Mouse (Mus musculus) CH12F3 (cell line): ENCODE measurements around the gene Hectd4.

Experiments used
- in situ Hi-C: fragments of 300-500 bp; cut with MboI; formaldehyde crosslinking; loops from 2 replicates; pipeline ENCODE4 v1.14.3; 2020; ENCODE audit warnings: low sequenced_read_pairs

Hectd4 gene

DNA sequence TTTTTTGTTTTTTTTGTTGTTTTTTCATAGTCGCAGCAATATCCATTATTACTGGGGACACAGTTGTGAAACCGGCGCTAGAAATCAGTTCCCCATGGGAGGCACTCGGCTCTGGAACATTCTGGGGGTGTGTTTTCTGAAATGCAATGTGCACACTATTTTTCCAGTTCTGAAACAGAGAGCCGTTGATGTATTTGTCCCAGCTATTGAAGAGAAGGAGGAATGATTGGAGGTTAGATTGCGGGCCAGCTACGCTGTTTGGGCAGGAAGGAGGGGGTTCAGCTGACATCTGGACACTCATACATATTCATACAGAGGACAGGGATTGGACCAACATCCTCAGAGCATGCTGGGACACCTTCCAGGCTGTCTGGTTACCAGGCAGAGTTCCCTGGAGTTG lies 169.1 kb downstream of the Hectd4 start:
- in situ Hi-C loops = no loop called here

DNA sequence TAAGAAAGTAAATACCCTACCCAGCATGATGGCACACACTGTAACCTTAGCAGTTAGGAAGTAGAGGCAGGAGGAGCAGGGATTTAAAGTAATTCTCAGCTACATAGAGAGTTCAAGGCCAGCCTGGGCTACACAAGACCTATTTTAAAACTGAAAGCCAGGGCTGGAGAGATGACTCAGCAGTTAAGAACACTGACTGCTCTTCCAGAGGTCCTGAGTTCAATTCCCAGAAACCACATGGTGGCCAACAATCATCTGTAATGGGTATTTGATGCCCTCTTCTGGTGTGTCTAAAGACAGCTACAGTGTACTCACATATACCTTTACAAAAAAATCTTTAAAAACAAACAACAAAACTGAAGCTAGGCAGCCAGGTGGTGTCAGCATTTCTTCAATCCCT lies 169.7 kb downstream of the Hectd4 start:
- in situ Hi-C loops = no loop called here

DNA sequence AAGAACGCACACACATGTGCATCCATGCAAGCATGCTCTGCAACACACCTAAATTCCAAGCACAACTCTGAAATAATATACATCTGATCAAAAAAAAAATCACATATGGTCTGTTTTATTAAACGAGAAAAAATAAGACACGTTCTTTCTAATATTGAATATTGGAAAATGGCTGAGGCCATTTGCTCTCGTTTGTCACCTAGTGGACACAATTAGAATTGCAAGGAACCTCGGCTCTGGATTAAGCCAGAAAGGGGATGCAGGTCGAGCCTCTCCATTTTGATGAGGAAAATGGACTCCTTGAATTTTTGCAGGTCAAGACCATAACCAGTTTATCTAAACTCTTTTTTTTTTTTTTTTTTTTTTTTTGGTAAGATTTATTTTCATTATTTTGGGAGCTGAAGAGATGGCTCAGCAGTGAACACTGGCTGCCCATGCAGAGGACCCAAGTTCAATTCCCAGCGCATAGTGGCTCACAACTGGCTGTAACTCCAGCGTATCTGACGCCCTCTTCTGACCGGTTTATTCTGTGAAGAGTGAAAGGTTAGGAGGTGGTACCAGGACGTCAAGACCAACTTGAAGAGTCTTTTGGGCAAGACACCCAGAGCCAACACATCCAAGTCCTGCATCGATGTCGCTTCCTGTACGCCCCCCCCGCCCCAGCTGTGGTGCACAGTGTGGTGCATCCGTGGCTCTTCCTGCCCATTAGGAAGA lies 172.8 kb downstream of the Hectd4 start:
- in situ Hi-C loops = no loop called here

DNA sequence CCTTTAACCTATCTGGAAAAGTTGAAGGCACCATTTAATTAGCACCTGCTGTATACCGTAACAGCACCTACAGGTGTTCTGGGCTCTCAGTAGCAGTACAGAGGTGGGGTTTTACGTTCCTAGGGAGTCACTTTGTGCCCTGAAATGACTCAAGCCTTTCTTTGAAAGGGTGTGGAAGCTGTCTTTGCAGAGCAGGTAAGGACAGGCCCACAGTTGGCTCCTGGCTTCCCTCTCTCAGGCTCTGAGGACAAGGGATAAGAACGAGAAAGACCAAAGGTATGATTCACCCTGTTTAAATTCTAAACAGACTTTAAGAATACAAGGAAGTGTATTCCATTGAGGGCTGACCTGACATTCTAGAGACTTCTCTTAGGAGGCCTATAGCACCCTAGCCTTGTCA lies 173.4 kb downstream of the Hectd4 start:
- in situ Hi-C loops = no loop called here

DNA sequence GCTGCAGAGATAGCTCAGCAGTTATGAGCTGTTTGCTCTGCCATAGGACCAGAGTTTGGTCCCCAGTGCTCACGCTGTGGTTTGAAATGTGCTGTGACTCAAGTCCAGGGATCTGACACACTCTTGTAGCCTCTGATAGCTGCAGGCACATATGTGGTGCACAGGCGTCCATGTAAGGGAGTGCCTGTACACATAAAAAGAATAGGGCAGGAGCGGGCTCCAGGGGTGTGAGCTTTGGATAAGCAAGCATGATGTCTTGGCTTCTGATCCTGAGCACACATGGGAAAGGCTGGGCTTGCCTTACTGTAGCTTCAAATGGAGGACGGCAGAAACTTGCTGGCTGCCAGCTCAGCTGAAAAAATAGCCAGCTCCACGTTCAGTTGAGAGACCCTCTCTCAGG lies 175.6 kb downstream of the Hectd4 start:
- in situ Hi-C loops = no loop called here

DNA sequence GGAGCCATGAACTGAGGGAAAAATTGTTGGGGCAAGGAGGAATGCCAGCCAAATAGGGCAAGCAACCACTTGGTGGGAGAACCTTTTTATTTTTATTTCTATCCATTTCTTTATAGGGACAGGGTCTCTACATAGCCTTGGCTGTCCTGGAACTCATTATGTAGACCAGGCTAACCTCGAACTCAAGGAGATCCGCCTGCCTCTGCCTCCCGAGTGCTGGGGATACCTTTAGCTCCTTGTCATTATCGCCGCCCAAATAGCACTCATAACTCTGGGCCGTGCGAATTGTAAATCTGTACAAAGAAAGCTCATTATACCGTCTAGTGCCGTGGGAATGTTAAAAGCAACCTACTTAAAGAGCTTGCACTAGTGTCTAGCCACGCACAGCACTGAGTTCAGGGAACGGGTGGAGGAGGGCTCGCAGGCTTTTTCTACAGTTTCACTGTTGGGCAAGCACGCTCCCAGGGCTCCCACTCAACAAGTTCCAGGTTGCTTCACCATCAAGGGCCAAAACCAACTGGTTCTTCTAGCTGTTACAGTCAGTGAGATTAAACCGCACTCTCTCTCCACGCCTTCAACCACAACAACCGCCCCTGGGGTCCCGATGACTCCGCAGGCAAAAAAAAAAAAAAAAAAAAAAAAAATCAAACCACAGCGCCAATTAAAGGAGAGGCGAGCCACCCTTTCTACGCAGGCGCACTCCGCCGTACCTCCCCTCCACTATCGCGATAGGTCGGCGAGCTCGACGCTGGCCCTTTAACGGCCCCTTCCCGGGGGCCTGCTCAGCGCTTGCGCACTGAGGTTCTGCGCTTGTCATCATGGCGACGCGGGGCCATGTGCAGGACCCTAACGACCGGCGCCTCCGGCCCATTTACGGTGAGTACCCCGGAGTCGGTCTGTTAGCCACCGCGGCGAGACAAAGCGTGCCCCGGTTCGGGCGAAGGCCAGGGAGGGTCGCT lies 177.4 kb downstream of the Hectd4 start, which contains the start of gene Naa25:
Gene Naa25 (plus strand): TSS at position 750 of the 959 bp plus-strand sequence.
- in situ Hi-C loops = no loop called here

DNA sequence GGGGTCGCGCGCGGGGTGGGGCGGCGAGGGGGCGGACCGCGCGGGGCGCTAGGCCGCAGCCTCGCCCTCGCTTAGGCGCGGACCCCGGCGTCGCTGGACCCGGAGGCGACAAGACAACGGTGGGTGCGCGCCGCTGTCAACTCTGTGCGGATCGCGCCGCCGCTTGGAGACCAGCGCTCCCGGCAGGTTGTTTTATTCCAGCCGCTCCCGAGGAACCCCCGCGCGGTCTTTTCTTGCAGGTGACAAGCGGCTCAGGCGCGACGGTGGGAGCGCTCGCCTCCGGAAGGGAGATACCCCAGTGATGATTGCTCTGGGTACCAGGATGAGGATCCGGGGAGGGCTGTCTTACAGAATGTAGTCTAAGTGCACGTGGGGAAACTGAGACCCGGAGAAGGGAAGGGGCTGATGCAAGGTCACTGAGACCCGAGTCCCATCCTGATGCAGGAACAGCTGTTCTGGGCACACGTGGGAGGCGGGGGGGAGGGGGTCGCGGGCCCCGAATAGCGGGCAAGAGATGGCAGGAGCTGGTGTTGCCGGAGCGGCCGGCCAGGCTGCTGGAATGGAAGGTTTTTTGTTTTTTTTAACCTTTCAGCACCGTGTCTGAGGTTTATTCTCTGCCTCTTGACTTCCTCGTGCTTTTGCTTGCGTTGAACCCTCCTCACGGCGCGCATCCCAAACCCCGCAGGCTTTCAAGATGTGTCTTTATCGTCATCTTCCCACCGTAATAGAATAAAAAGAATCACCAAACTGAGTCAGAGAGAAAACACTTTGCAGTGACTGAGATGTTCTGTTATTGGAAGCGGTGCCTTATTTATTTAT lies 178.3 kb downstream of the Hectd4 start:
- in situ Hi-C loops = no loop called here

DNA sequence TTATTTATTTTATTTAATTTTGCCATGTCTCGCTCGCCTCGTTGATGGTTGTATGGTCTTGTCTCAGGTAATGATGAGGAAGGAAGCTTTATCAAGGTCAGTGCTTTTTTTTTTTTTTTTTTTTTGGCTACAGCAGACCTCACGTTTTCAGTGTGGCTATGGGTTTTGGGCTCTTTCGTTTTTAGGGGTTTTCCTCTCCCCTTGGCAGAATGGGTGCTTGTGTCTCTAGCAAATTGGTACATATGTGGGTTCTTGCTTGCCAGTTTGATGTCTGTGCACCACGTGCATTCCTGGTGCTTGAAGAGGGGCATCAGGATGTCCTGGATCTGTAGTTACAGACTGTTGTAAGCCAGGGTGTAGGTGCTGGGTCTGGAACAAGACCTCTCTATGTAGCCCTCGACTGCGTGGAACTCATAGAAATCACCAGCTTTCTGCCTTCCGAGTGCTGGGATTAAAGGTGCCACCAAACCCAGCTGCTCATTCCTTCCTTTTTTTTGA lies 179.0 kb downstream of the Hectd4 start:
- in situ Hi-C loops = no loop called here

DNA sequence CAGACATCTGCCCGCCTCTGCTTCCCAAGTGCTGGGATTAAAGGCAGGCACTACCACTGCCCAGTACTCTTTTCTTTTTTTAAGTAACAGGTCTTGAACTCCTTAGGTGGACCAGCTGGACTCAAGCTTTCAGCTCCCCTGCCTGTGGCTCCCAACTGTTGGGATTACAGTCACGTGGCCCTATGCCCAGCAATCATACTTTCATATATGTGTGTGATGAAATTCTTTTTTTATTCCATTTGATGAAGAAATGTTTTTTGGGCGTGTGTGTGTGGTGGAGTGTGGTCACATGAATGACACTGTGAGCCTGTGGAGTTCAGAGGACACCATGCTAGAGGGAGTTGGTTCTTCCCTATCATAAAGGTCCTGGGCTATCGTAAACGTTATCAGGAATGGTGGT lies 179.5 kb downstream of the Hectd4 start:
- in situ Hi-C loops = no loop called here

DNA sequence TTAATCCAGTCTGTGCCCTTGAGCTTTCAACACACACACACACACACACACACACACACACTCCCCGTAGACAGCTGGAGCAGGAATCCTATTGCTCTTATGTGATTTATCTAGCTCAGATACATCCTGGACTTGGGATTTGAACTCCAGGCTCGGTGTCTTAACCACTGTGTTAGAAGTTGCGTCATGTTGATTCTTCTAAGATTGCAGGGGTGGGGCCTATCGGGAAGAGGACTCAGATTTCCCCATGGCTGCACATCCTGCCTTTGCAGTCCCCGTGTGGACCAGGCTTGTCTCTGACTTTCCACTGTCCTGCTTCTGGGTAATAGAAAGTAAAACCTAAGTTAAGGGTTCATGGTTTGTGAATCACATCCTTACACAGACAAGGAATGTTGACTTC lies 180.0 kb downstream of the Hectd4 start:
- in situ Hi-C loops = no loop called here

DNA sequence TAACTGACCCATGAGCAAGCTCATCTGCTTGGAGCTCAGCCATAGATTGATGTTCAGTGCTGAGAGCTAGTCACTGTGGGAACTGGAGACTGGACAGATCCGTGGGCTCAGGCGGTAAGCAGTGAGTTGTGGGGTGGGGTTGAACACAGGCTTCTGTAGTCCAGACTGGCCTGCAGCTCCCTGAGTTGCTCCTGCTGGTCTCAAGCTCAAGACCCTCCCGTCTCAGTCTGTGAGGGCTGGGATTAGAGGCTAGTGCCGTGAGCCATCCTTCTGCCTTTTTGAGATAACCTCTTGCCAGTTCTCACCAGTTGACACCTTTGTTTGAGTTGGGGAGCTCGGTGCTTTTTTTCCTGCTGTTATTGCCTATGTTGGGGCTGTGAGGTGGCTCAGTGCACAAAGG lies 180.8 kb downstream of the Hectd4 start:
- in situ Hi-C loops = no loop called here

DNA sequence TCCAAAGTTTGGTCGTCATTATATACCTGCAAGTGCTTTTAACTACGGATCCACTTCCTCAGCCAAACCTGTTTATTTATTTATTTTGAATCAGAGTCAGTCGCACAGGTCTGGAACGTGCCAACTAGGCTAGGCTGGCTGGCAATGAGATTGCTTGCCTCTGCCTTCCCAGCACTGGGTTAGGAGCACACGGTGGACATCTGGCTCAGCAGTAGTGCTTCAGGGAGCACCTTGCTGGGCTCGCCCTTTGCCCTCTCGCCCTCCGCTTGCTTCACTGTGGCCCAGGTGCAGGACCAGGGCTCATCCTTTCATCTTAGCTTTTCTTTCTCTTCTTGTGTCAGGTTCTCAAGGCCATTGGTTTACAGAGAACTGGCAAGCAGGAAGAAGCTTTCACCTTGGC lies 187.8 kb downstream of the Hectd4 start:
- in situ Hi-C loops = no loop called here

DNA sequence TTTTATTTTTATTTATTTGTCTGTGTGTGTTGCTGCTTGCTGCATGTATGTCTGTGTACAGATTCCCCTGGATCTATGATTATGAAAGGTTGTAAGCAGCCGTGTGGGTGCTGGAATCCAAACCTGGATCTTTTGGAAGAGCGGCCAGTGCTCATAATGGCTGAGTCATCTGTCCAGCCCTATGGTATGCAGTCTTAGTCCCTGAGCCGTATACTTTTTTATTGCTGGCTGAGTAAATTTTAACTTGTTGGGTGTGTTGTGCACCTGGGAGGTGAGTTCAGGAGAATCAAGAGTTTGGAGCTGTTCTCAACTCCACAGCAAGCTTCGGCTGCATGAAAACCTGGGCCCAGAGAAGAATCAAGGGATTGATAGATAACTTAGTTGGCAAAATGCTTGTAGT lies 191.0 kb downstream of the Hectd4 start:
- in situ Hi-C loops = no loop called here
